10 mouse cellular contexts compared by ENCODE assay signal in the genomic region with DNA sequence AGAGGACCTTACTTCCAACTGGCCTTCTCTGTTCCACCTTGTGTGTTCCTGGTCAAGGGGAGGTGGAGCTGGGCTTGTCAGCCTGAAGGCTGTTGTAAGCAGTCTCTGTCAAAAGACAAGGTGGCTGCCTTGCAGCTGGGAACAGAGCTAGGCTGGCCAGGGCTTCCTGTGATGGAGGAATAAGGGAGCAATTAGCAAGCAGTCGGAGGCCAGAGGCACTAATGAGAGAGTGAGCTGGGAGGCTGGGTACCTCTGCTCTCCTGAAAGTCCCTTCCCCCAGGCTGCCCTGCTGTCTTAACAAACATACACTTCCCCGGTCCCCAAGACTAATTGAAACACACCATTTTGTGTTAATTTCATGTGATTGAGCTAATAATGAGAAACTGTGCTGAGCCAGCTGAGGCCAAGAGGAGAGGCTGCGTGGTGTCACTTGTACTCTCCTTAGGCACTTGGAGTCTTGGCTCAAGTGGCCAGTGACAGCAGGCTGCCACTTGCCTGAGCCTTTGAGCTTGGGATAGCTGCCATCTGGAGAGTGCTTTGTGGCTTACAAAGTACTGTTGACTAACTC.
A peak's percentile ranks its signal among the peaks of the same experiment; 100 is the strongest.
DNase-seq lines count a peak whose midpoint lies in the region; ATAC-seq and TF ChIP-seq lines count a peak whose summit lies in the region.
"Had no signal": no experiment of that assay in that cellular context is flagged by ENCODE, and none has a peak within 500 bp of the region (broad histone marks: within the 10 kb centered on the region; RNA-seq: fewer than 3 reads in every experiment).

No protein-coding gene starts in this region.

- H3K4me2 ChIP-seq in embryonic facial prominence, embryonic 15.5 days (replicated peaks): no peak overlapping the region
- H3K4me2 ChIP-seq in liver, postnatal 0 days (ENCODE audit: low read depth, low read length): no peak overlapping the region
- H3K4me2 ChIP-seq: heart, embryonic 12.5 days had no signal

- H3K36me3 ChIP-seq in embryonic facial prominence, embryonic 15.5 days: no peaks in the 10 kb centered on the region
- no peaks in the 10 kb centered on the region for H3K36me3 ChIP-seq in thymus, adult 2 months (ENCODE audit: control insufficient read depth, insufficient read depth, low read length)
- peaks cover 2% of the 10 kb centered on the region; the same call in 1 of the 2 replicates for H3K36me3 ChIP-seq in liver, postnatal 0 days (replicated peaks; ENCODE audit: insufficient read depth, low read length)
- H3K36me3 ChIP-seq: heart, embryonic 12.5 days had no signal

- TF ChIP-seq CTCF in thymus, adult 2 months (IDR thresholded peaks at IDR 0.05; ENCODE audit: borderline replicate concordance, control insufficient read depth, extremely low read depth, insufficient read depth, low read length, poor library complexity): no peak
- TF ChIP-seq CTCF in liver, postnatal 0 days (IDR thresholded peaks at IDR 0.05; ENCODE audit: low read depth): no peak

- no peak overlapping the region for H3K4me3 ChIP-seq in embryonic facial prominence, embryonic 15.5 days (replicated peaks)
- H3K4me3 ChIP-seq in thymus, adult 2 months (ENCODE audit: control insufficient read depth, insufficient read depth, low read length): no peak overlapping the region
- H3K4me3 ChIP-seq in liver, postnatal 0 days (ENCODE audit: low read depth, low read length): no peak overlapping the region
- H3K4me3 ChIP-seq: heart, embryonic 12.5 days had no signal

- H3K27ac ChIP-seq in embryonic facial prominence, embryonic 15.5 days (replicated peaks): no peak overlapping the region
- H3K27ac ChIP-seq in thymus, adult 2 months (ENCODE audit: control insufficient read depth, insufficient read depth, low read length): no peak overlapping the region
- H3K27ac ChIP-seq in liver, postnatal 0 days (ENCODE audit: low read depth): no peak overlapping the region

- TF ChIP-seq POLR2A in thymus, adult 2 months (IDR thresholded peaks at IDR 0.05; ENCODE audit: control insufficient read depth, extremely low read depth, insufficient read depth, low read length, poor library complexity): no peak

- 22% methylated on average over 3 of the region's 3 CpGs for WGBS in embryonic facial prominence, embryonic 15.5 days
- 90% methylated on average over 3 of the region's 3 CpGs for WGBS in thymus, adult 2 months
- 55% methylated on average over 3 of the region's 3 CpGs for WGBS in liver, postnatal 0 days (ENCODE audit: insufficient replicate concordance)

- no peak overlapping the region for H3K9ac ChIP-seq in embryonic facial prominence, embryonic 15.5 days
- H3K9ac ChIP-seq in liver, postnatal 0 days (replicated peaks): no peak overlapping the region
- H3K9ac ChIP-seq: heart, embryonic 12.5 days had no signal

- 0 out of 2 replicates have a peak, but pooled peaks have one; percentile 24 for ATAC-seq in embryonic facial prominence, embryonic 15.5 days (ENCODE audit: insufficient number of reproducible peaks, low FRiP score, low TSS enrichment, low read depth)
- no peak for ATAC-seq in liver, postnatal 0 days

- no peaks in the 10 kb centered on the region for H3K4me1 ChIP-seq in embryonic facial prominence, embryonic 15.5 days
- no peaks in the 10 kb centered on the region for H3K4me1 ChIP-seq in thymus, adult 2 months (replicated peaks; ENCODE audit: control insufficient read depth, insufficient read depth, low read length)
- H3K4me1 ChIP-seq in liver, postnatal 0 days (ENCODE audit: insufficient read depth): no peaks in the 10 kb centered on the region

- DNase-seq in Muller cell, postnatal 12 days (ENCODE audit: inconsistent ontology term): peak; percentile 71
- DNase-seq in brain, adult 2 months (ENCODE audit: low read depth, low spot score): peak; percentile 37
- DNase-seq in hindlimb bud, embryonic 11.5 days (ENCODE audit: extremely low spot score, low read depth, low spot score): peak; percentile 24
- DNase-seq in thymus, adult 2 months: no peak
- no peak for DNase-seq in liver, postnatal 0 days
- no peak for DNase-seq in kidney, adult 9 months
- DNase-seq: kidney, postnatal 25 days; lung, postnatal 10 days had no signal

- no peak for TF ChIP-seq EP300 in liver, postnatal 0 days (IDR thresholded peaks at IDR 0.05; ENCODE audit: low read depth)

- H3K9me3 ChIP-seq in embryonic facial prominence, embryonic 15.5 days (replicated peaks): no peaks in the 10 kb centered on the region
- H3K9me3 ChIP-seq in liver, postnatal 0 days (ENCODE audit: low read length): no peaks in the 10 kb centered on the region
- H3K9me3 ChIP-seq: heart, embryonic 12.5 days had no signal

- no peaks in the 10 kb centered on the region for H3K27me3 ChIP-seq in embryonic facial prominence, embryonic 15.5 days
- H3K27me3 ChIP-seq in thymus, adult 2 months (ENCODE audit: control insufficient read depth, insufficient read depth, low read length): no peaks in the 10 kb centered on the region
- H3K27me3 ChIP-seq in liver, postnatal 0 days (ENCODE audit: insufficient read depth, low read length): no peaks in the 10 kb centered on the region
- H3K27me3 ChIP-seq: heart, embryonic 12.5 days had no signal

Comparison
In these comparisons a context has a peak if more than half of its experiments do, and no peak if none do; other contexts are left out.
1. DNase-seq: peak in Muller cell, postnatal 12 days (single experiment), brain, adult 2 months (single experiment) and hindlimb bud, embryonic 11.5 days (single experiment); none in thymus, adult 2 months (single experiment), liver, postnatal 0 days (single experiment) and kidney, adult 9 months (single experiment).